Mouse (Mus musculus) forebrain, embryonic 16.5 days (tissue): ENCODE data around the gene Spint2. TPM values are rescaled to one million over a fixed set of nuclear protein-coding genes. Genes with fewer than 3 reads are reported as not detected.

Experiments used
- ATAC-seq: fragments of 200-750 bp; cut with Nextera tagmentation; 2 replicates; pipeline ENCODE4 v1.8.0; 2017; ENCODE audit warnings: mild to moderate bottlenecking, moderate library complexity
- H3K27ac ChIP-seq: fragments of 300-500 bp; sonication (generic); 2 replicates; pipeline ENCODE4 v1.5.1; 2014; ENCODE audit warnings: low read length, control low read depth
- H3K27me3 ChIP-seq: fragments of 300-500 bp; sonication (generic); replicated peaks from 2 replicates; pipeline ENCODE4 v1.6.1; 2014; ENCODE audit warnings: low read length; ENCODE audit not compliant: control insufficient read depth, insufficient read depth
- H3K36me3 ChIP-seq: fragments of 300-500 bp; sonication (generic); 2 replicates; pipeline ENCODE4 v1.6.1; 2014; ENCODE audit not compliant: control insufficient read depth, insufficient read depth
- H3K4me1 ChIP-seq: fragments of 300-500 bp; sonication (generic); replicated peaks from 2 replicates; pipeline ENCODE4 v1.6.1; 2014; ENCODE audit warnings: low read length; ENCODE audit not compliant: control insufficient read depth, insufficient read depth
- H3K4me2 ChIP-seq: fragments of 300-500 bp; sonication (generic); 2 replicates; pipeline ENCODE4 v1.6.1; 2014; ENCODE audit warnings: mild to moderate bottlenecking, low read length, control low read depth
- H3K4me3 ChIP-seq: fragments of 300-500 bp; sonication (generic); replicated peaks from 2 replicates; pipeline ENCODE4 v1.5.1; 2014; ENCODE audit warnings: mild to moderate bottlenecking, low read length, control low read depth
- H3K9ac ChIP-seq: fragments of 300-500 bp; sonication (generic); replicated peaks from 2 replicates; pipeline ENCODE4 v1.6.1; 2014; ENCODE audit warnings: low read depth, low read length, control low read depth
- H3K9me3 ChIP-seq: fragments of 300-500 bp; sonication (generic); 2 replicates; pipeline ENCODE4 v1.6.1; 2016; ENCODE audit warnings: low read length; ENCODE audit not compliant: control insufficient read depth
- WGBS: fragments of 180-500 bp; shearing (Covaris S2); extraction: QIAGEN DNeasy Blood & Tissue Kit; methylation state at CpG from one replicate; pipeline ENCODE4 v1.1.7; 2014; 5-methylcytosine and 5-hydroxymethylcytosine counted together
- polyA plus RNA-seq: library from polyadenylated mRNA; unstranded; fragments of >200 nt; fragmentation: Nextera tagmentation; extraction: Ambion mirVana; gene quantifications from 2 replicates; pipeline ENCODE4 v1.2.1, GENCODE M21; 2015

Spint2 gene
- polyA plus RNA-seq, 1 experiment from 2014 or later, result 50.9 TPM

GRCm38 (mm10) chr7:29284523-29284922 lies 2.8 kb upstream of the Spint2 start:
- WGBS, result 95% methylated on average over 6 of the region's 6 CpGs
- no peaks in the 10 kb centered on the region for H3K9me3 ChIP-seq
- ATAC-seq, result no peak

GRCm38 (mm10) chr7:29283876-29284275 lies 2.2 kb upstream of the Spint2 start:
- WGBS, result 89% methylated on average over 4 of the region's 4 CpGs
- peaks cover 9% of the 10 kb centered on the region; the same call in 1 of the 2 replicates for H3K27me3 ChIP-seq
- no peak overlapping the region for H3K27ac ChIP-seq
- peaks cover 17% of the 10 kb centered on the region for H3K4me1 ChIP-seq
- no peak overlapping the region for H3K9ac ChIP-seq
- no peak for ATAC-seq
- no peak overlapping the region for H3K4me2 ChIP-seq
- no peaks in the 10 kb centered on the region for H3K9me3 ChIP-seq
- no peaks in the 10 kb centered on the region for H3K36me3 ChIP-seq
- H3K4me3 ChIP-seq, result no peak overlapping the region

More at GRCm38 (mm10) chr7:29284523-29284922, 2.8 kb upstream of the Spint2 start:
- H3K27ac ChIP-seq, result no peak overlapping the region
- H3K27me3 ChIP-seq, result peaks cover 9% of the 10 kb centered on the region; the same call in 1 of the 2 replicates
- H3K36me3 ChIP-seq, result no peaks in the 10 kb centered on the region
- H3K9ac ChIP-seq, result no peak overlapping the region
- H3K4me2 ChIP-seq, result no peak overlapping the region
- no peak overlapping the region for H3K4me3 ChIP-seq
- H3K4me1 ChIP-seq, result peaks cover 24% of the 10 kb centered on the region

- peak overlapping the region; percentile 99 for H3K4me2 ChIP-seq
- 8% methylated on average over 20 of the region's 21 CpGs for WGBS
- no peak overlapping the region for H3K27ac ChIP-seq
- no peaks in the 10 kb centered on the region for H3K9me3 ChIP-seq
- peak overlapping the region; percentile 68 for H3K4me3 ChIP-seq
- ATAC-seq, result no peak
- peak overlapping the region; percentile 76 for H3K9ac ChIP-seq
- peaks cover 17% of the 10 kb centered on the region for H3K4me1 ChIP-seq
- H3K36me3 ChIP-seq, result no peaks in the 10 kb centered on the region
- H3K27me3 ChIP-seq, result peaks cover 9% of the 10 kb centered on the region; the same call in 1 of the 2 replicates
These were observed 402 bp upstream of the Spint2 start for GRCm38 (mm10) chr7:29282074-29282554.

- no peaks in the 10 kb centered on the region for H3K36me3 ChIP-seq
- H3K4me3 ChIP-seq, result peak overlapping the region; percentile 68
- H3K27me3 ChIP-seq, result peaks cover 9% of the 10 kb centered on the region; the same call in 1 of the 2 replicates
- 6% methylated on average over 13 of the region's 13 CpGs for WGBS
- no peak overlapping the region; the same call in 1 of the 2 replicates for H3K9ac ChIP-seq
- peaks cover 17% of the 10 kb centered on the region for H3K4me1 ChIP-seq
- no peak overlapping the region for H3K27ac ChIP-seq
- no peaks in the 10 kb centered on the region for H3K9me3 ChIP-seq
- peak overlapping the region; percentile 99 for H3K4me2 ChIP-seq
- no peak for ATAC-seq
These were observed 911 bp downstream of the Spint2 start for GRCm38 (mm10) chr7:29280801-29281200.

- Histone ChIP-seq H3K27ac (no peak overlapping the region), H3K9ac (no peak overlapping the region), H3K27me3 (peaks cover 9% of the 10 kb centered on the region; the same call in 1 of the 2 replicates), H3K4me3 (no peak overlapping the region), H3K36me3 (no peaks in the 10 kb centered on the region), H3K4me2 (no peak overlapping the region), H3K9me3 (no peaks in the 10 kb centered on the region), H3K4me1 (peaks cover 17% of the 10 kb centered on the region)
- 92% methylated on average over 8 of the region's 8 CpGs for WGBS
- ATAC-seq, result no peak
These were observed 1.8 kb downstream of the Spint2 start for GRCm38 (mm10) chr7:29279924-29280323.

- no peak for ATAC-seq
- Histone ChIP-seq H3K9me3 (no peaks in the 10 kb centered on the region), H3K36me3 (no peaks in the 10 kb centered on the region), H3K4me1 (peaks cover 17% of the 10 kb centered on the region), H3K9ac (no peak overlapping the region), H3K4me2 (no peak overlapping the region), H3K27ac (no peak overlapping the region), H3K4me3 (no peak overlapping the region), H3K27me3 (peaks cover 9% of the 10 kb centered on the region; the same call in 1 of the 2 replicates)
These were observed 2.5 kb downstream of the Spint2 start for GRCm38 (mm10) chr7:29279261-29279660.

GRCm38 (mm10) chr7:29277510-29277909 lies 4.2 kb downstream of the Spint2 start:
- Histone ChIP-seq H3K9me3 (no peaks in the 10 kb centered on the region), H3K4me2 (no peak overlapping the region), H3K36me3 (no peaks in the 10 kb centered on the region), H3K4me1 (peaks cover 17% of the 10 kb centered on the region), H3K4me3 (no peak overlapping the region), H3K27me3 (peaks cover 9% of the 10 kb centered on the region; the same call in 1 of the 2 replicates), H3K27ac (no peak overlapping the region), H3K9ac (no peak overlapping the region)
- 93% methylated on average over 4 of the region's 4 CpGs for WGBS
- ATAC-seq, result no peak

- peaks cover 4% of the 10 kb centered on the region; the same call in 1 of the 2 replicates for H3K27me3 ChIP-seq
- no peak for ATAC-seq
- no peak overlapping the region for H3K27ac ChIP-seq
- no peak overlapping the region for H3K9ac ChIP-seq
- no peaks in the 10 kb centered on the region for H3K36me3 ChIP-seq
- H3K4me1 ChIP-seq, result peaks cover 16% of the 10 kb centered on the region
- no peak overlapping the region for H3K4me2 ChIP-seq
- H3K4me3 ChIP-seq, result no peak overlapping the region
- 70% methylated on average over 5 of the region's 5 CpGs for WGBS
- H3K9me3 ChIP-seq, result no peaks in the 10 kb centered on the region
These were observed 5.0 kb downstream of the Spint2 start for GRCm38 (mm10) chr7:29276715-29277114.

GRCm38 (mm10) chr7:29271687-29272465 lies 9.8 kb downstream of the Spint2 start:
- peaks cover 12% of the 10 kb centered on the region; the same call in 1 of the 2 replicates for H3K4me1 ChIP-seq
- no peaks in the 10 kb centered on the region for H3K27me3 ChIP-seq
- no peak for ATAC-seq
- peak overlapping the region; percentile 17; the same call in 1 of the 2 replicates for H3K27ac ChIP-seq
- no peaks in the 10 kb centered on the region for H3K9me3 ChIP-seq
- no peak overlapping the region for H3K4me2 ChIP-seq
- WGBS, result 73% methylated on average over 8 of the region's 8 CpGs
- H3K36me3 ChIP-seq, result no peaks in the 10 kb centered on the region
- no peak overlapping the region for H3K9ac ChIP-seq
- no peak overlapping the region for H3K4me3 ChIP-seq
